Mouse (Mus musculus) lung, adult 2 months (tissue): ENCODE results near the gene Hmgcs1. TPM values are rescaled to one million over a fixed set of nuclear protein-coding genes. Genes with fewer than 3 reads are reported as not detected.
"Not testable (repeated sequence)": the region's sequence is repeated elsewhere in the genome, so short reads cannot be mapped to it uniquely, and the experiment has no call there.

Experiments
- DNase-seq: peaks from one replicate; pipeline ENCODE4 v3.0.0; 2022
- H3K4me1 ChIP-seq: fragments of 200-500 bp; 2 replicates; pipeline ENCODE4 v1.6.1; 2011; ENCODE audit warnings: low read length; ENCODE audit not compliant: control insufficient read depth, insufficient read depth
- H3K4me3 ChIP-seq: fragments of 200-500 bp; replicated peaks from 2 replicates; pipeline ENCODE3; 2011; ENCODE audit warnings: low read depth, mild to moderate bottlenecking, control low read depth, low read length; ENCODE audit errors: extremely low read depth
- CTCF ChIP-seq: fragments of 200-500 bp; IDR thresholded peaks from 2 replicates; pipeline ENCODE4 v1.5.1; 2011; ENCODE audit warnings: mild to moderate bottlenecking, low read length, control low read depth; ENCODE audit not compliant: insufficient read depth
- POLR2A ChIP-seq: fragments of 200-500 bp; IDR thresholded peaks from 2 replicates; pipeline ENCODE4 v1.6.1; 2011; ENCODE audit warnings: low read depth, mild to moderate bottlenecking, control low read depth, low read length, borderline replicate concordance; ENCODE audit errors: extremely low read depth
- WGBS: fragments of 180-500 bp; shearing (Covaris S2); methylation state at CpG from one replicate; pipeline ENCODE4 v1.1.7; 2018; 5-methylcytosine and 5-hydroxymethylcytosine counted together
- polyA plus RNA-seq: library from polyadenylated mRNA; depleted of rRNA; stranded (reverse); fragments of >200 nt; gene quantifications from 2 replicates; pipeline ENCODE4 v1.2.3, GENCODE M21; 2012; rRNA removed

Gene Hmgcs1
- 21.3 and 46.3 TPM in 2 replicates for polyA plus RNA-seq

DNA sequence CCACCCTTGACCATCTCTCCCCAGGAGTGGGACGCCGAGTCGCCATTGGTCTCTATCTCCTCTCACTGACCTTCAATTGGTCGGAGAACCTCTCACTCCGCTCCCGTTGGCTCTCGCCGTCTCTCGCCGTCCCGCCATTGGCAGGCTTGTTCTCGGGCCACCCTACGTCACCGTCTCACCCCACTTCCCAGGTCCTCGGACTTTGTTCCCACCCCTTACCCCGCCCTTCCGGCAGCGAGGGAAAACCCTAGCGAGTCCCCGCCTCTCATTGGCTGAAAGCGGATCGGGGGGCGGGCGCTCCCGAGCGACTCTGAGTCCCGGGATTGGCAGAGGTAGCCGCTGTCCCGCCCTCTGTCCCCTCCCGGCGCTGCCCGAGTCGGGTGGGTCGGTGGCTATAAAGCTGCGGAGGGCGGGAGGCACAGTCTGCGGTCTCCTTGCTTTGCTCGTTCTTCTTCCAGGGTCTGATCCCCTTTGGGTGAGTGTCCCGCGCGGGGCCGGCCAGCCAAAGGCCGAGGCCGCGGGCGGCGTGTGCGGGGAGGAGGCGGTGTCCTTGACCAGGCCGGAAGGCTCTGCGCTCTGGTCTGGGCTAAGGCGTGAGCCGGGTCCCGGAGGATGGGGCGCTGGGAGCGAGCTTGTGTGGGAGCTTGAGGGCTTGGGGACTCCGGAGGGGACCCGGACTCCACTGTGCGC, at the start of gene Hmgcs1:
Hmgcs1 (plus strand) TSS at position 341 of the 690 bp plus-strand sequence.
- peak; percentile 96 for DNase-seq
- peak within 1 kb of the TSS; percentile 89 for H3K4me3 ChIP-seq
- under 1% methylated on average over 59 of the region's 59 CpGs for WGBS
- TF ChIP-seq CTCF (no peak), POLR2A (peak; percentile 84)
- peaks cover 8% of the 10 kb centered on the region for H3K4me1 ChIP-seq

DNA sequence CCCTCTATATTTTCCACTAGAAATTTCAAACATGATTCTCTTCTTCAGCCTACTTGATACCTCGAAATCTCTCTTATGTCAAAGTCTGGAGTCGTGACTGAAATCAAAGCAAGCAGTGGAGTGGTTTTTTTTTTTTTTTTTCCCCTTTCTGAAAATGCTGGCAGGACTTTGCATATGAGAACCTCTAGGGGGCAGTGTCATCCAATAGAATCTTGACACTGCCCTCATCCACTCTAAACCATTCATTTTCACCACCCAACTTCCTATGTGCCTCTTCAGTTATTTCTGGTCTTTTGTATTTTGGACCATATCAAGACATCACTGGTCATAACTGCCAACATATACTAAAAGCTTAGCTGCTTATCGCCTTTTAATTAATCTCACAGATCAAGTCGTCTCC, 49.7 kb upstream of the Hmgcs1 start:
- no peak for DNase-seq
- TF ChIP-seq CTCF (no peak), POLR2A (no peak)
- no peaks in the 10 kb centered on the region for H3K4me1 ChIP-seq
- WGBS = 32% methylated on average over 4 of the region's 4 CpGs
- H3K4me3 ChIP-seq = no peak overlapping the region

DNA sequence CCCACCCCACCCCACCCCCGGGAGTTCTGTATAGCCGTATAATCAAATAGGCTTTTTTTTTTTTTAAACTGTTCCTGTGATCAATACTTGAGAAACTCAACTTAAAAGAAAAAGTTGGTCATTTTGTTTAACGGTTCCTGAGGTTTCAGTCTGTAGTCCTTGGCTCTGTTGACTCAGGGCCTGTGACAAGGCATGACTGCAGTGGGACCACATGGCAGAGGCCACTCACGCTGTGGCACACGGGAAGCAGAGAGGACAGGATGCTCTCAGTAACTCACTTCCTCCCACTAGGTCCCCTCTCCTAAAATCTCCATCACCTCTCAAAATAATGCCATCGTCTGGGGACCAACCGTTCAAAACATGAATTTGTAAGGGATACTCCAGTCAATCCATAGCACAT, 49.0 kb upstream of the Hmgcs1 start:
- WGBS = 45% methylated on average over 7 of the region's 7 CpGs
- Histone ChIP-seq H3K4me3 (no peak overlapping the region), H3K4me1 (no peaks in the 10 kb centered on the region)
- DNase-seq = no peak
- no peak for TF ChIP-seq CTCF
- TF ChIP-seq POLR2A = no peak

DNA sequence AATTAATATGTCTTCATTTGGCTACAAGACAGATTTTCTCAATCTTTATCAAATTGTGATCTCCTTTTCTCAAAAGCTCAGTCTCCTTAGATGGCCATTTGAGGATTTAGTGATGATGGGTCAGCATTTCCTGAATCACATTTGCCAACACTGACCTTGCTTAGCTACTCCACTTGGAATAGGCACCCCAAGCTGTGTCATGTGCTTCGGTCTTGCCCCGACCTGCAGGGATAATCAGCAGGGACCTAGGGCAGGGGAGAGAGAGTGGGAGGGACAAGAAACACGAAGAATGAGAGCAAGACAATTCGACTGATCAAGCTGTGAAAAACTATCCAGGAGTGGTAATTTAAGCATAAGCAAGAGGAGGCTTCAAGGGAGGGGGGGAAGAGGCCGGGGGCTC, 45.4 kb upstream of the Hmgcs1 start:
- no peak for DNase-seq
- TF ChIP-seq POLR2A (no peak), CTCF (no peak)
- 67% methylated on average over 5 of the region's 5 CpGs for WGBS
- Histone ChIP-seq H3K4me1 (no peaks in the 10 kb centered on the region), H3K4me3 (no peak overlapping the region)

DNA sequence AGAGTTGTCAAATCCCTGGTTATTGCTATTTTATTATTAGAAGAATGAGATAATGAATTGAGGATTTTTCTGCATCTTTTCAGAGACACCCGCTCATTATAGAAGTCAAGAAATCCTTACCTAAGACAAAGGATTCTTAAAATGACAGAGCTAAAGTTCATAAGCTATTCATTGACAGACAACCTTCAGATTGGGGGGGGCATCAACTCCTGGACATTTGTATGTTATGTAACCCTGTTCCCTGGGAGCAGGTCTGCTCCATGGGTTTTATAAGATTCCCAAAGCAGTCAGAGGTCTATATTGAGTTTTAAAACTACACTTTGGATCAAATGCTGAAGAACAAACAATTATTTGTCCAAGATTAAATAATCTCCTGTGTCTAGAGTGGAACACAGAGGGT, 43.7 kb upstream of the Hmgcs1 start:
- Histone ChIP-seq H3K4me3 (no peak overlapping the region), H3K4me1 (no peaks in the 10 kb centered on the region)
- WGBS = 93% methylated on average over 1 of the region's 1 CpGs
- TF ChIP-seq CTCF (no peak), POLR2A (no peak)
- DNase-seq = no peak

DNA sequence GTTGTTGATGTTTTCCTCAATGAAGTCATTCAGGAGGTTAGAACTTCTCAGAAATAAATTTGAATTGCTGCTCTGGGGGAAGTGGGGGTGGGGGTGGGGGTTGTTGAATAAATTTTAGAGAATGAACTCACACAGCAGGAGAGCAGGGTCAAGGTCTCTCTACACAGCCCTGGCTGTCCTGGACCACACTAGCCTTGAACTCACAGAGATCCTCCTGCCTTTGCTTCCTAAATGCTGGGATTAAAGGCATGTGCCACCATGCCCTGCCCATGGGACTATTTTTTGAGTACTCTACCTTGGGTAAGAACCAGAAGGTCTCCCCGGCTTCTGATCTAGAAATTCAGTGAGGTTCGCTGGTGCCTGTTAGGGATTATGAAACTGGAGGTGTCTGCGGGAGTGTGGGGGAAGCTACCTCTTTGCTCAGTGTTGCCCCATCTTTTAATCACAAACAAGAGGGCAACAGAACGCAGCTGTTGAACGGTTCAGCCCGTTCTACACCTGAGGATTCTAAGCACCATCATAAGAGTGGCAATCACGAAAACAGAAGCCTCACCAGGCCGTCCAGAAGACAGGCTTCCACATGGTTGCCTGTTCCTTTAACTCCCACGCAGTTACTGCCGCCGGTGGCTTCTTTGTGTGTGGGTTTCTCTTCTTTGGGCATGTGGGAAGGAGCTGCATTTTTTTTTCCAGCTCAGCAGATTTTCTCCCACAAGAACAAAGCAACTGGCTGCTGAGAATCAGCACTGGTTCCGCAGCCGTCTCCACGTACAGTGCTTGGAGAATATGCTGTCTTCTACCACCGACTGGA, 41.1 kb upstream of the Hmgcs1 start:
- H3K4me1 ChIP-seq = no peaks in the 10 kb centered on the region

DNA sequence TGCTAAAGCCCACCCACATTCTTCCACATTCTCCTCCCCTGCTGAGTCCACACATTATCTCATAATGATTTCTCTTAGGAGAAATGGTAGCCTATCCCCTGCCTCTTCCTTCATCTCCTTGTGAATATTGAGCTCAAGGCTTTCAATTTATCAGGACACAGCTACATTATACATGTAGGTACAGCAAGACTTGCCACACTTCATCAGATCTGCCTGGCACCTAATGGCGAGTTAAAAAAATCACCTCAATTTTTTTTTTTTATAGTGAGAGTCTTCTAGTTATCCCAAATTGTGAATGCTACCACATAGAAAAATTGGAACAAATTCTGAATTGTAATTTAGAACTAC, 40.5 kb upstream of the Hmgcs1 start:
- DNase-seq = no peak
- no peaks in the 10 kb centered on the region for H3K4me1 ChIP-seq
- TF ChIP-seq POLR2A (no peak), CTCF (no peak)
- H3K4me3 ChIP-seq = no peak overlapping the region
- 78% methylated on average over 1 of the region's 1 CpGs for WGBS

More for the DNA sequence above, 41.1 kb upstream of the Hmgcs1 start:
- no peak for TF ChIP-seq CTCF
- no peak for TF ChIP-seq POLR2A
- 58% methylated on average over 15 of the region's 15 CpGs for whole genome bisulfite sequencing
- no peak for DNase-seq
- H3K4me3 ChIP-seq = no peak overlapping the region

DNA sequence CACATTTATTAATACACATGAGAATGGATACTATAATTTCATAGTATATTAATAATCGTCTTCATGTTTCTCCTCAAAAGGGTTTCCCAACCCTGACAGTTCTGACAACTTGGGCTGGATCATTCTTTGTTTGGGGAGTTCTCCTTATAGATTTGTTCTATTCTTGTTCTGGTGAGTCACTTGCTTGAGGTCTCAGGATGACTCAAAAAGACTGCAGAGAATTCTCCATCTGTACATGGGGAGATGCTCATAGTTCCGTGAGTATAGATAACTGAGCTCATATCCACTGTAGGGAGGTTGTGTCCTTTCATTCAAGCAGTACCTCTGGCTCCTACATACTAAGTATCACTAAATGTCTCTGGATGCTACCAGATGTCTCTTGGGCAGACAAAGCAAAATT, 35.4 kb upstream of the Hmgcs1 start:
- no peak for TF ChIP-seq POLR2A
- no peak for TF ChIP-seq CTCF
- H3K4me3 ChIP-seq = no peak overlapping the region
- WGBS = 91% methylated on average over 2 of the region's 2 CpGs
- DNase-seq = no peak
- no peaks in the 10 kb centered on the region; the same call in 1 of the 2 replicates for H3K4me1 ChIP-seq

DNA sequence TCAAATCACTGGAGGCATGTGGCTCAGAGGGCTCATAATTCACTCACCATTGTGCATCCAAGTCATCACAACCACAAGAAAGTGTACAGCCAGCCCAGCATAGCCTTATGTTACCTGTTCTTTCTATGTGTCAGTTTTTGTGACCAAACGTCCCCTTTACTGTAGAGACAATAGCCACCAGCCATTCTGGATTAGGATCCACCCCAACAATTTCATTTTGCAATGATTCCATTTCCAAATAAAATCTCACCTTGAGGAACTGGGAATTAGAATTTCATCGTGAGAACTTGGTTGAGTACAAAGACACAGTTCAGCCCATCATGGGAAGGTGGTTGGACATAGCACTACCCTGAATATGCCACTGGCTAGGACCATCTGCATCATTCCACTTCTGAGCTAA, 33.9 kb upstream of the Hmgcs1 start:
- Histone ChIP-seq H3K4me3 (no peak overlapping the region), H3K4me1 (no peaks in the 10 kb centered on the region; the same call in 1 of the 2 replicates)
- TF ChIP-seq POLR2A = no peak
- TF ChIP-seq CTCF = no peak
- WGBS = 85% methylated on average over 2 of the region's 2 CpGs
- DNase-seq = no peak

DNA sequence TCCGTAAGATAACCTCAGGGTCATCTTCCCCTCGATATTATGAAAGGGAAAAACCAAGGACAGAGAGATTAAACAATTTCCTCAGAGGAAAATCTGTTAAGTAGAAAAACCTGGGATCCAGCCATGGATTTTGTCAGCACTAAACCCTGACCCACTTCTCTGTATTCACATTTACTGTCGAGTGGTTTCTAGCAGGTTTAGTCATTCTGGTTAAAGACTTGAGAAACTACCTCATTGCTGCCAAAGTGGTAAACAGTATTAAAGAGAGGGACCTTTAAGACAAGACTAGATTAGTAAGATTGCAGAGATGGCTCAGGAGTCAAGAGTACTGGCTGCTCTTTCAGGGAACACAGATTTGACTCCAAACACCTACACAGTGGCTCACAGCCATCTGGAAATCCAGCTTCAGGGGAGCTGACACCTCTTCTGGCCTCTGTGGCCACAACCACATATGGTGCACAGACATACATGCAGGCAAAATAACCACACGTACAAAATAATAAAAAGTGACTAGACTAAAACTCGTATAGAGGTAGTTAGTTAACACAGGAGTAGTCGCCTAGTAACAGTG, 33.2 kb upstream of the Hmgcs1 start:
- WGBS = 71% methylated on average over 6 of the region's 6 CpGs
- TF ChIP-seq POLR2A (no peak), CTCF (no peak)
- Histone ChIP-seq H3K4me3 (no peak overlapping the region), H3K4me1 (no peaks in the 10 kb centered on the region; the same call in 1 of the 2 replicates)
- no peak for DNase-seq

DNA sequence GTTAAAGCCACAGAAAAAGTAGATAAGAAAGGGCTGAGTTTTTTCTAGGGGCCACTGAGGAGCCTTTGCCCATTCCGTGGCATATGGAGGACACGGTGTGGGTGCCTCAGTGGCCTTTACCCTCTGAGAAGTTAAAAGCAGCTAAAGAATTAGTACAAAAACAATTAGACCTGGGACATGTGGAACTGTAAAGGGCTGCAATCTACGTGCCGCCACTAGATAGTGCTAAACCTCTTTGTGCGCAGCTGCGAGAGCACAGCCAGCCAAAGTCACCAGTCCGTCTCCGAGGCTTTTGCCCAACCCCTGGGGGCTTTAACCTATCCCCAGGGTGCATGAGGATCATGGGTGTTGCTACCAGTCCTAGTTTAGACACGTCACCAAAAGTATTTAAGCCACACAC, 28.8 kb upstream of the Hmgcs1 start:
- not testable (repeated sequence) for H3K4me1 ChIP-seq, DNase-seq, H3K4me3 ChIP-seq
- 62% methylated on average over 7 of the region's 9 CpGs for WGBS
